Mouse (Mus musculus): ENCODE data around the gene Naa80. TPM values are rescaled to one million over a fixed set of nuclear protein-coding genes. Genes with fewer than 3 reads are reported as not detected.

The Naa80 gene
- 8.4 and 11.1 TPM in 2 replicates for polyA plus RNA-seq (2014; fragmentation: Nextera tagmentation; extraction: Ambion mirVana)

DNA sequence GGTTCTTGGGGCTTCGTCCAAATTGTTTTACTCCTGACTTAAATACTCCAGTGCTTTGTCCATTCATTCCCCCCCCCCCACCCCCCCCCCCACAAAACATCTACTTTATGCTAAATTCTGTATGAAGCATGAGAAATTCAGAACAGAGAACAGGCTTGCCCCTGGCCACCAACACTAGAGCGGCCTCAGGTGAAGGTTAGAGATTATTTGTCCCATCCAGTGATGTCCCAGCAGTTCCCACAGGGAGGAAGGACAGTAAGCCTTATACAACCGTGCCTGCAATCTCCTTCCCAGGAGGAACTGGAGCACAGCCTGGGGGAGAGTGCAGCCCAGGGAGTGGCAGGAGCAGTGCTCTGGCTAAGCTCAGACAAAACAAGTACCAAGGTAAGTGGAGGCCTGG lies at the start of gene Naa80:
TSS of gene Naa80 (plus strand) at position 301 of the 400 bp plus-strand sequence.
- Histone ChIP-seq H3K9ac (ENCODE audit: low read length) (no peak within 1 kb of the TSS), H3K36me3 (ENCODE audit: control insufficient read depth, insufficient read depth, low read length) (no peaks in the 10 kb centered on the region), H3K27ac (ENCODE audit: low read depth, low read length) (no peak within 1 kb of the TSS), H3K9me3 (ENCODE audit: control insufficient read depth, low read length) (no peaks in the 10 kb centered on the region; the same call in 1 of the 2 replicates), H3K4me2 (no peak within 1 kb of the TSS), H3K27me3 (ENCODE audit: control insufficient read depth, insufficient read depth, low read length) (no peaks in the 10 kb centered on the region), H3K4me3 (ENCODE audit: low read depth, low read length) (no peak within 1 kb of the TSS), H3K4me1 (ENCODE audit: control insufficient read depth, insufficient read depth, low read length) (peaks cover 24% of the 10 kb centered on the region)
- WGBS, result 85% methylated on average over 3 of the region's 3 CpGs
- ATAC-seq (ENCODE audit: low FRiP score) (no peak), DNase-seq (ENCODE audit: low spot score, missing footprints) (no peak)

DNA sequence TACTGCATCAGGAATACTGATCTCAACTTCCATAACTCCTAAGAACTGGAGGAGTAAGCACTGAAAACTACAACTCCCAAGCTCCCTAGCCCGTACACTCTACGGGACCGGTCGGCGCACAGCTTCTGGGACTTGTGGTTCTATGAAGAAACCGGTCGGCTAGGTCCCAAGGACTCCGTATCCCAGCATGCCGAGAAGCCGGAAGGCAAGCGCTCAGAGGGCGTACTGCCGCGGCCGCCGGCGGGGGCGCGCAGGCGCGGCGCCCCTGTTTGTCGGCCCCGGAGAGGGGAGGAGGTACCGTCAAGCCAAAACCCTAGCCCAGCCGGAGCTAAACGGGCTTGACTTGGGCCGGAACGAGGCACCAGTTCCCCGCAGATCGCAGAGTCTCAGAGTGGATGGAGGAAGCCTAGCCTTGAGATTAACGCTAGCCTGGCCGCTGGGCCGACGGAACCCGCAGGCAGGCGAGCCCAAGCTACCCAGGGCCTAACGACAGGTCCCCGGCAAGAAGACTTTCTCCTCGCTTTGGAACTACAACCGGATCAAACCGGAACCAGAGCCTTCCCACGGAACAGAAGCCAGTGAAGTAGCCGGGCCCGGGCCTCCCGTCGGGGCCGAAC lies 44.8 kb upstream of the Naa80 start, which contains the start of gene Tmem115:
TSS of gene Tmem115 (plus strand) at position 155 of the 617 bp plus-strand sequence.
- no peaks in the 10 kb centered on the region for H3K9me3 ChIP-seq (ENCODE audit: control insufficient read depth, low read length)
- no peak within 1 kb of the TSS for H3K27ac ChIP-seq (ENCODE audit: low read depth, low read length)
- H3K9ac ChIP-seq (ENCODE audit: low read length), result peak within 1 kb of the TSS; percentile 75
- peaks cover 5% of the 10 kb centered on the region; the same call in 1 of the 2 replicates for H3K36me3 ChIP-seq (ENCODE audit: control insufficient read depth, insufficient read depth, low read length)
- ATAC-seq (ENCODE audit: low FRiP score) (peak; percentile 98), DNase-seq (ENCODE audit: low spot score, missing footprints) (peak; percentile 97)
- H3K27me3 ChIP-seq (ENCODE audit: control insufficient read depth, insufficient read depth, low read length), result no peaks in the 10 kb centered on the region
- peaks cover 23% of the 10 kb centered on the region for H3K4me1 ChIP-seq (ENCODE audit: control insufficient read depth, insufficient read depth, low read length)
- H3K4me2 ChIP-seq, result peak within 1 kb of the TSS; percentile 92
- H3K4me3 ChIP-seq (ENCODE audit: low read depth, low read length), result peak within 1 kb of the TSS; percentile 65
- under 1% methylated on average over 48 of the region's 48 CpGs for WGBS

DNA sequence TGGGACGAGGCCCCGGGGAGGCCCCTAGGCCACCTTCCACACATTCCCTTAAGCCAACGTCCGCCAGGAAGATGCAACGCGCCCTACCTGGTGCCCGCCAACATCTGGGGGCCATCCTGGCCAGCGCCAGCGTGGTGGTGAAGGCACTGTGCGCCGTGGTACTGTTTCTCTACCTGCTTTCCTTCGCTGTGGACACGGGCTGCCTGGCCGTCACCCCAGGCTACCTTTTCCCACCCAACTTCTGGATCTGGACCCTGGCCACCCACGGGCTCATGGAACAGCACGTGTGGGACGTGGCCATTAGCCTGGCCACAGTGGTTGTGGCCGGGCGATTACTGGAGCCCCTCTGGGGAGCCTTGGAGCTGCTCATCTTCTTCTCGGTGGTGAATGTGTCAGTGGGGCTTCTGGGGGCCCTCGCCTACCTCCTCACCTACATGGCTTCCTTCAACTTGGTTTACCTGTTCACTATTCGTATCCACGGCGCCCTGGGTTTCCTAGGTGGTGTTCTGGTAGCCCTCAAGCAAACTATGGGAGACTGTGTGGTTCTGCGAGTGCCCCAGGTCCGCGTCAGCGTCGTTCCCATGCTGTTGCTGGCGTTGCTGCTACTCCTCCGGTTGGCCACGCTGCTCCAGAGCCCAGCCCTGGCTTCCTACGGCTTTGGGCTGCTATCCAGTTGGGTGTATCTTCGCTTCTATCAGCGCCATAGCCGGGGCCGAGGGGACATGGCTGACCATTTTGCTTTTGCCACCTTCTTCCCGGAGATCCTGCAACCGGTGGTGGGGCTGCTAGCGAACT lies 44.1 kb upstream of the Naa80 start:
- DNase-seq (ENCODE audit: low spot score, missing footprints) (peak; percentile 86), ATAC-seq (ENCODE audit: low FRiP score) (peak; percentile 43)
- under 1% methylated on average over 40 of the region's 40 CpGs for WGBS
- Histone ChIP-seq H3K4me3 (ENCODE audit: low read depth, low read length) (peak overlapping the region; percentile 65), H3K27ac (ENCODE audit: low read depth, low read length) (no peak overlapping the region), H3K9ac (ENCODE audit: low read length) (peak overlapping the region; percentile 75), H3K9me3 (ENCODE audit: control insufficient read depth, low read length) (no peaks in the 10 kb centered on the region), H3K36me3 (ENCODE audit: control insufficient read depth, insufficient read depth, low read length) (peaks cover 5% of the 10 kb centered on the region; the same call in 1 of the 2 replicates), H3K4me2 (peak overlapping the region; percentile 92), H3K4me1 (ENCODE audit: control insufficient read depth, insufficient read depth, low read length) (peaks cover 23% of the 10 kb centered on the region), H3K27me3 (ENCODE audit: control insufficient read depth, insufficient read depth, low read length) (no peaks in the 10 kb centered on the region)

DNA sequence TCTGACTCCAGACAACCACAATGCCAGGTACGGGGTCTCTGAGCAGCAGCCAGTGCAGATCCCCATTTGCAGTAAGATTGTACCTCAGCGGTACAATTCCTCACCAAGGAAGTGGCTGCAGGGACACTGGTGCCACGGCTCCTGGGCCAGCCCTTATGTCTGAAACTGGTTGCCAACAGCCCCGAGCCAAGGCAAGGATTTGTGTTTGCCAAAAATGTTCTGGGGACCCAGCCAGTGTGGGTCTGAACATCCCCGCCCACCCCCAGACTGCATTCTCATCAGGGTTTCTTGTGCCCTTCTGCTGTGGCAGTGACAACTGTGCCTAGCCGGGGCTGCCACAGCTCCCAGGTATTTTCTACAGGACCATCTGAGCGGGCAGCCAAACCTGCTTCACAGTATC lies 40.5 kb upstream of the Naa80 start:
- DNase-seq (ENCODE audit: low spot score, missing footprints) (no peak), ATAC-seq (ENCODE audit: low FRiP score) (no peak)
- H3K27me3 ChIP-seq (ENCODE audit: control insufficient read depth, insufficient read depth, low read length), result no peaks in the 10 kb centered on the region
- no peak overlapping the region for H3K27ac ChIP-seq (ENCODE audit: low read depth, low read length)
- 97% methylated on average over 7 of the region's 7 CpGs for WGBS
- H3K4me2 ChIP-seq, result no peak overlapping the region
- H3K4me1 ChIP-seq (ENCODE audit: control insufficient read depth, insufficient read depth, low read length), result peaks cover 34% of the 10 kb centered on the region
- peaks cover 5% of the 10 kb centered on the region; the same call in 1 of the 2 replicates for H3K36me3 ChIP-seq (ENCODE audit: control insufficient read depth, insufficient read depth, low read length)
- H3K9ac ChIP-seq (ENCODE audit: low read length), result no peak overlapping the region
- H3K9me3 ChIP-seq (ENCODE audit: control insufficient read depth, low read length), result no peaks in the 10 kb centered on the region
- no peak overlapping the region for H3K4me3 ChIP-seq (ENCODE audit: low read depth, low read length)

DNA sequence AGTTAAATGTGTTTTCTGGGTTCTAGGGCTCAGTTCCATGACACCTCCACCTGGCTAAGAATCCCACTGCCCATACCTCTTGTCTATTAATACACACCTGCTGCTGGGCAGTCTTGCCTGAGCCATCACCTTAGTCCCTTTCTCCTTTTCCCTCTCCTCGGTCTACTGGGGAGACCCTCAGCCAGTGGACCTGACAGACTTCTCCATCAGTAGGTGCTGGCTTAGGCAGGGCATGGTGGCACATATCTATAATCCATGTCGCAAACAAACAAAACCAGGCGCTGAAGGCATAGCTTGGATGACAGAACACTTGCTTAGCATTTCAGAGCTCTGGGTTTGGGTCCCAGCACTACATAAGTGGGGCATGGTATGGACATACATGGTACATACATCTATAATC lies 40.0 kb upstream of the Naa80 start:
- DNase-seq (ENCODE audit: low spot score, missing footprints) (no peak), ATAC-seq (ENCODE audit: low FRiP score) (no peak)
- H3K36me3 ChIP-seq (ENCODE audit: control insufficient read depth, insufficient read depth, low read length), result peaks cover 5% of the 10 kb centered on the region; the same call in 1 of the 2 replicates

DNA sequence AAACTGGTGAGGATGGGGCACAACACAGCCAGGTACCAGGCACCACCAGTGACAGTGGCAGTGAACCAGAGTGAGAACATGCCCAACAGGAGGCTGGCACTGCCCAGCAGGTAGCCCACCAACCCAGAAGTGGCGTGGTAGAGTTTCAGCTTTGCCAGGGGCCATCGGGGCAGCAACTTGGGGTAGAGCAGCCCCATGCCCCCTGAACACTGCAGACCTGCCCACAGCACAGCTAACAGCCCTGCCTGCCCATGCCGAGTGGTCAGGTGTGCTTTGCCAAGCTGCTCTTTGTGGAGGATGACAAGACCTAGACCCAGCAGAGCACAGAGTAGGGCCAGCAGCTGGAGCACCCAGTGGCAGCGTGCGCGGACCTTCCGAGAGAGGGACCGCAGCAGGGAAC lies 38.7 kb upstream of the Naa80 start:
- DNase-seq (ENCODE audit: low spot score, missing footprints), result no peak
- Histone ChIP-seq H3K36me3 (ENCODE audit: control insufficient read depth, insufficient read depth, low read length) (peaks cover 14% of the 10 kb centered on the region), H3K9ac (ENCODE audit: low read length) (no peak overlapping the region), H3K4me2 (no peak overlapping the region), H3K27me3 (ENCODE audit: control insufficient read depth, insufficient read depth, low read length) (no peaks in the 10 kb centered on the region), H3K27ac (ENCODE audit: low read depth, low read length) (no peak overlapping the region), H3K9me3 (ENCODE audit: control insufficient read depth, low read length) (no peaks in the 10 kb centered on the region), H3K4me1 (ENCODE audit: control insufficient read depth, insufficient read depth, low read length) (peaks cover 34% of the 10 kb centered on the region), H3K4me3 (ENCODE audit: low read depth, low read length) (no peak overlapping the region)
- no peak for ATAC-seq (ENCODE audit: low FRiP score)
- WGBS, result 91% methylated on average over 8 of the region's 8 CpGs

More for the DNA sequence above, 40.0 kb upstream of the Naa80 start:
- WGBS, result 97% methylated on average over 3 of the region's 3 CpGs
- Histone ChIP-seq H3K4me1 (ENCODE audit: control insufficient read depth, insufficient read depth, low read length) (peaks cover 34% of the 10 kb centered on the region), H3K9me3 (ENCODE audit: control insufficient read depth, low read length) (no peaks in the 10 kb centered on the region), H3K4me3 (ENCODE audit: low read depth, low read length) (no peak overlapping the region), H3K27me3 (ENCODE audit: control insufficient read depth, insufficient read depth, low read length) (no peaks in the 10 kb centered on the region), H3K4me2 (no peak overlapping the region), H3K27ac (ENCODE audit: low read depth, low read length) (no peak overlapping the region), H3K9ac (ENCODE audit: low read length) (no peak overlapping the region)

DNA sequence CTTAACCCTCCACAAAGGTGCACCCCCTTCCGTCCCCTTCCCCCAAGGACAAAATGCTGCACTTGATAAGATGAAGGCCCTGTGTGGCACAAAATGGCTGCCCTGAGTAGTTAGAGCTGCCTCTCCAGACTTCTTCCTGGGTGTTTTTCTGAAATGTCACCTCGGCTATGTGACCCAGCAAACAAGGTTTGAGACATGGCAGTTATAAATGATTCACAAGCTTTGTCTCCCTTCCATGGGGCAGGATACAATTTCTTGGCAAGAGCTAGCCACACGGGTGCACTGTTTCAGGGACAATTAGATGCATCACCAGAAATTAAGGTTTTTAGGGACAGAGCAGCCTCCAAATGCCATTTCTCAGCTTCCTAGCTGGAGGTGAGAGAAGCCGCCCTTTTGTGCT lies 38.3 kb upstream of the Naa80 start:
- H3K36me3 ChIP-seq (ENCODE audit: control insufficient read depth, insufficient read depth, low read length), result peaks cover 14% of the 10 kb centered on the region
- H3K9ac ChIP-seq (ENCODE audit: low read length), result no peak overlapping the region
- H3K9me3 ChIP-seq (ENCODE audit: control insufficient read depth, low read length), result no peaks in the 10 kb centered on the region
- H3K4me2 ChIP-seq, result no peak overlapping the region
- ATAC-seq (ENCODE audit: low FRiP score) (no peak), DNase-seq (ENCODE audit: low spot score, missing footprints) (no peak)
- H3K27ac ChIP-seq (ENCODE audit: low read depth, low read length), result no peak overlapping the region
- no peaks in the 10 kb centered on the region for H3K27me3 ChIP-seq (ENCODE audit: control insufficient read depth, insufficient read depth, low read length)
- WGBS, result 85% methylated on average over 4 of the region's 4 CpGs
- H3K4me3 ChIP-seq (ENCODE audit: low read depth, low read length), result no peak overlapping the region
- peaks cover 29% of the 10 kb centered on the region for H3K4me1 ChIP-seq (ENCODE audit: control insufficient read depth, insufficient read depth, low read length)

DNA sequence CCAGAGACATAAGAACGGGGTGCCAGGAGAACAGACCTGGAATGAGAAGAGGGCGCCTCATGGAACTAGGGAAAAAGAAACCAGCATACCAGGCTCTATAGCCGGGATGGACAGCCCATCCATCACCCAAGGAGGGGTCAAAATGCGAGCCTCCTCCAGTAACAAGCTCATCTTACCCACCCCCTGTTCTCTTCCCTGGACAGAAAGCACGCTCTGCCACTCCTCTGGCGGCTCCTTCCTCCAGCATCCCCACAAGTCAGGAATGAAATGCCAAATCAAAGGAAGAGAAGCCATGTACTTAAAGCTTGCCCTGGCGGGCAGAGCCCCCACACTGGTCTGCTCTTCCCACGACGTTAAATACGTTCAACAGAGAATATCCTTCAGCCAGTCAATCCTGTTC lies 37.7 kb upstream of the Naa80 start:
- H3K9me3 ChIP-seq (ENCODE audit: control insufficient read depth, low read length), result no peaks in the 10 kb centered on the region
- H3K4me3 ChIP-seq (ENCODE audit: low read depth, low read length), result peak overlapping the region; percentile 71; the same call in 1 of the 2 replicates
- H3K36me3 ChIP-seq (ENCODE audit: control insufficient read depth, insufficient read depth, low read length), result peaks cover 14% of the 10 kb centered on the region
- DNase-seq (ENCODE audit: low spot score, missing footprints), result no peak
- 41% methylated on average over 10 of the region's 10 CpGs for WGBS
- H3K27ac ChIP-seq (ENCODE audit: low read depth, low read length), result no peak overlapping the region
- H3K4me1 ChIP-seq (ENCODE audit: control insufficient read depth, insufficient read depth, low read length), result peaks cover 23% of the 10 kb centered on the region
- H3K4me2 ChIP-seq, result peak overlapping the region; percentile 65
- H3K27me3 ChIP-seq (ENCODE audit: control insufficient read depth, insufficient read depth, low read length), result no peaks in the 10 kb centered on the region; the same call in 1 of the 2 replicates
- peak overlapping the region; percentile 72 for H3K9ac ChIP-seq (ENCODE audit: low read length)
- ATAC-seq (ENCODE audit: low FRiP score), result no peak
